ENCODE assay signal across 13 mouse cellular contexts in genomic region chr7:117486425-117487172, GRCm38 (mm10).
DNase-seq lines count a peak whose midpoint lies in the region; ATAC-seq and TF ChIP-seq lines count a peak whose summit lies in the region.
"Had no signal": no experiment of that assay in that cellular context is flagged by ENCODE, and none has a peak within 500 bp of the region (broad histone marks: within the 10 kb centered on the region; RNA-seq: fewer than 3 reads in every experiment).

No protein-coding gene starts in this region.

- 70% methylated on average over 7 of the region's 7 CpGs for WGBS in kidney, postnatal 0 days
- 47% methylated on average over 7 of the region's 7 CpGs for WGBS in embryonic facial prominence, embryonic 15.5 days
- WGBS in macrophage (ENCODE audit: missing documents): 4% methylated on average over 7 of the region's 7 CpGs
- 83% methylated on average over 7 of the region's 7 CpGs for WGBS in hindbrain, embryonic 14.5 days

- no peak for ATAC-seq in kidney, postnatal 0 days (replicated peaks; ENCODE audit: low FRiP score, low read depth)
- ATAC-seq in embryonic facial prominence, embryonic 15.5 days (ENCODE audit: insufficient number of reproducible peaks, low FRiP score, low TSS enrichment, low read depth): no peak
- ATAC-seq in hindbrain, embryonic 14.5 days (ENCODE audit: low FRiP score): no peak

- H3K9me3 ChIP-seq in kidney, postnatal 0 days (replicated peaks; ENCODE audit: low read length): no peaks in the 10 kb centered on the region
- H3K9me3 ChIP-seq in embryonic facial prominence, embryonic 15.5 days (replicated peaks): no peaks in the 10 kb centered on the region
- H3K9me3 ChIP-seq in hindbrain, embryonic 14.5 days (ENCODE audit: control insufficient read depth, low read length): no peaks in the 10 kb centered on the region
- H3K9me3 ChIP-seq: forebrain, embryonic 10.5 days; neural tube, embryonic 12.5 days had no signal

- DNase-seq in kidney, postnatal 0 days (ENCODE audit: low spot score): no peak
- no peak for DNase-seq in kidney, postnatal 14 days
- DNase-seq in CD4-positive, CD25-positive, alpha-beta regulatory T cell, adult 2 months (ENCODE audit: low read depth, low spot score): peak; percentile 62
- no peak for DNase-seq in hindbrain, embryonic 14.5 days (ENCODE audit: low spot score)
- no peak for DNase-seq in left cerebral cortex, adult 11 months (ENCODE audit: low spot score)
- no peak for DNase-seq in cerebellum, adult 9-10 months
- DNase-seq: cerebellum, postnatal 36 days; gastrocnemius, postnatal 36 days; kidney, postnatal 25 days had no signal

- peak overlapping the region; percentile 25; the same call in 1 of the 2 replicates for H3K27ac ChIP-seq in kidney, postnatal 0 days
- peak overlapping the region; percentile 35; the same call in 1 of the 2 replicates for H3K27ac ChIP-seq in embryonic facial prominence, embryonic 15.5 days (replicated peaks)
- H3K27ac ChIP-seq in macrophage: peak overlapping the region; percentile 83
- no peak overlapping the region for H3K27ac ChIP-seq in hindbrain, embryonic 14.5 days
- H3K27ac ChIP-seq: forebrain, embryonic 10.5 days; neural tube, embryonic 12.5 days had no signal

- no peaks in the 10 kb centered on the region for H3K27me3 ChIP-seq in kidney, postnatal 0 days (ENCODE audit: insufficient read depth, low read length)
- H3K27me3 ChIP-seq in embryonic facial prominence, embryonic 15.5 days: no peaks in the 10 kb centered on the region
- no peaks in the 10 kb centered on the region for H3K27me3 ChIP-seq in hindbrain, embryonic 14.5 days (ENCODE audit: control insufficient read depth, insufficient read depth, low read length)
- H3K27me3 ChIP-seq: neural tube, embryonic 12.5 days had no signal

- H3K36me3 ChIP-seq in kidney, postnatal 0 days (ENCODE audit: insufficient read depth, low read length): no peaks in the 10 kb centered on the region
- H3K36me3 ChIP-seq in embryonic facial prominence, embryonic 15.5 days: no peaks in the 10 kb centered on the region
- H3K36me3 ChIP-seq in macrophage (ENCODE audit: inconsistent target): no peaks in the 10 kb centered on the region
- H3K36me3 ChIP-seq in hindbrain, embryonic 14.5 days (replicated peaks; ENCODE audit: control insufficient read depth, insufficient read depth): no peaks in the 10 kb centered on the region
- H3K36me3 ChIP-seq: neural tube, embryonic 12.5 days had no signal

- TF ChIP-seq CTCF in kidney, postnatal 0 days (IDR thresholded peaks at IDR 0.05; ENCODE audit: low read depth): no peak

- no peaks in the 10 kb centered on the region; the same call in 1 of the 2 replicates for H3K79me2 ChIP-seq in macrophage (ENCODE audit: inconsistent target)

- H3K4me3 ChIP-seq in kidney, postnatal 0 days (replicated peaks; ENCODE audit: low read depth, low read length): no peak overlapping the region
- H3K4me3 ChIP-seq in embryonic facial prominence, embryonic 15.5 days (replicated peaks): no peak overlapping the region
- no peak overlapping the region for H3K4me3 ChIP-seq in macrophage (ENCODE audit: inconsistent target)
- H3K4me3 ChIP-seq in hindbrain, embryonic 14.5 days (replicated peaks; ENCODE audit: low read length): no peak overlapping the region
- H3K4me3 ChIP-seq: forebrain, embryonic 10.5 days; neural tube, embryonic 12.5 days had no signal

- H3K4me1 ChIP-seq in kidney, postnatal 0 days (replicated peaks; ENCODE audit: insufficient read depth, low read length): no peaks in the 10 kb centered on the region
- H3K4me1 ChIP-seq in embryonic facial prominence, embryonic 15.5 days: no peaks in the 10 kb centered on the region
- no peaks in the 10 kb centered on the region for H3K4me1 ChIP-seq in hindbrain, embryonic 14.5 days (replicated peaks; ENCODE audit: control insufficient read depth, insufficient read depth, low read length)
- H3K4me1 ChIP-seq: neural tube, embryonic 12.5 days had no signal

- no peak overlapping the region for H3K4me2 ChIP-seq in kidney, postnatal 0 days (ENCODE audit: low read length)
- no peak overlapping the region for H3K4me2 ChIP-seq in embryonic facial prominence, embryonic 15.5 days (replicated peaks)
- no peak overlapping the region for H3K4me2 ChIP-seq in hindbrain, embryonic 14.5 days (replicated peaks)
- H3K4me2 ChIP-seq: neural tube, embryonic 12.5 days had no signal

- H3K9ac ChIP-seq in kidney, postnatal 0 days (ENCODE audit: low read depth, low read length): no peak overlapping the region
- H3K9ac ChIP-seq in embryonic facial prominence, embryonic 15.5 days: no peak overlapping the region
- no peak overlapping the region for H3K9ac ChIP-seq in hindbrain, embryonic 14.5 days
- H3K9ac ChIP-seq: neural tube, embryonic 12.5 days had no signal
